Mouse (Mus musculus): ENCODE measurements around the gene Lman2. TPM values are rescaled to one million over a fixed set of nuclear protein-coding genes. Genes with fewer than 3 reads are reported as not detected.

Lman2 gene
- polyA plus RNA-seq (2011; ENCODE audit: insufficient read length, low read depth, missing spikeins): 66.9 and 70.7 TPM in 2 replicates

DNA sequence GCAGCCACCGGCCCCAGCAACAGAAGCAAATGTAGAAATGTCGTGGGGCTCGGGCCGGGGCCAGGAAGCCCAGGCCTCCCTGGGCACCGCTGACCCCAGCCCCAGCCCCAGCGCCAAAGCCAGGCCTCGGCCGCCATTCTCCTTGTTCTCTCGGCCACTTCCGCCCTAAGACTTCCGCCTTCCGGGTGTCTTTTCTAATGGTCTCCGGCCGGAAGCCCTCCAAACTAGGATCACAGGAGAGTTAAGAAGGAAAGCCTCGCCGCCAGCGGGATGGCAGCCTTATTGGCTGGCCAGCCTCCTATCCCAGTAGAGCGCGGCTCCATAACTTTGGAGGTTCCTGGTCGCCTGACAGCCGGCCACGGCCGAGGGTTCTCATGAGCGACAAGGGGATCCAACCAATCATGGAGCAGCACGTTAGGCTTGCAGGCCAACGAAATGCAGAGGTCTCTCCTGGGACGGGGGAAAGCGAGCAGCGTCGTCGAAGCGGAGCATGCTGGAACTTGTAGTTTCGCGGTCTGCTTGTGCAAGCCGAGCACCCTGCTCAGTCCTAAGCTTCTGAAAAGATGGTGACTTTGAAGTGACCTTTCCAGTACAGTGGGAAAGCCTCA is at the start of gene Lman2:
TSS of gene Lman2 (minus strand) at position 331 of the 608 bp plus-strand sequence.
- peaks cover 9% of the 10 kb centered on the region for H3K4me1 ChIP-seq (ENCODE audit: control insufficient read depth, insufficient read depth, low read length)
- peak within 1 kb of the TSS; percentile 65 for H3K27ac ChIP-seq (ENCODE audit: insufficient read depth, low read length)
- no peak for TF ChIP-seq CTCF (IDR thresholded peaks at IDR 0.05; ENCODE audit: borderline replicate concordance, insufficient read depth, low read length)
- peak; percentile 60 for TF ChIP-seq POLR2A (IDR thresholded peaks at IDR 0.05; ENCODE audit: low read depth, low read length)
- H3K4me3 ChIP-seq (ENCODE audit: insufficient read depth, low read length): peak within 1 kb of the TSS; percentile 99

DNA sequence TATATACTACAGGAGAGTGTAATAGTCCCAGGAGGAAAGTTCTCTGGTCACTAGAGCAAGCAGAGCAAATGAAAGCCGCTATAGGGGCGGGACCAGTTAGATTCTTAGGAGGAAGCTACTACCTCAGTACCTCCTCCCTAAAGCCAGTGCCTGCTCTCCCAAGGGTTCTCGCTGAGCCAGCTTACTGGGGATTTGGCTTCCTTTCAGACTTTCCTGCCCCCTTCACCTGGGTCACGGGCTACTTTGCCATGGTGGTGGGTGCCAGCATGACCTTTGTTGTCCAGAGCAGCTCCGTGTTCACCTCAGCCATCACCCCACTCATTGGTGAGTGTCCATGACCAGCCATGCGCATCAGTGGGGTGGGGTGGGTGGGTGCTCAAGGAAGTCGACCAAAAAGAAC is 49.2 kb upstream of the Lman2 start:
- Histone ChIP-seq H3K27ac (ENCODE audit: insufficient read depth, low read length) (no peak overlapping the region), H3K4me1 (ENCODE audit: control insufficient read depth, insufficient read depth, low read length) (no peaks in the 10 kb centered on the region), H3K4me3 (ENCODE audit: insufficient read depth, low read length) (no peak overlapping the region)
- no peak for TF ChIP-seq CTCF (IDR thresholded peaks at IDR 0.05; ENCODE audit: borderline replicate concordance, insufficient read depth, low read length)
- no peak for TF ChIP-seq POLR2A (IDR thresholded peaks at IDR 0.05; ENCODE audit: low read depth, low read length)

GRCm38 (mm10) chr13:55408546-55409120 is 46.0 kb upstream of the Lman2 start:
- no peak overlapping the region for H3K27ac ChIP-seq (ENCODE audit: insufficient read depth, low read length)
- TF ChIP-seq CTCF (IDR thresholded peaks at IDR 0.05; ENCODE audit: borderline replicate concordance, insufficient read depth, low read length) (no peak), POLR2A (IDR thresholded peaks at IDR 0.05; ENCODE audit: low read depth, low read length) (no peak)
- H3K4me1 ChIP-seq (ENCODE audit: control insufficient read depth, insufficient read depth, low read length): no peaks in the 10 kb centered on the region
- H3K4me3 ChIP-seq (ENCODE audit: insufficient read depth, low read length): no peak overlapping the region

DNA sequence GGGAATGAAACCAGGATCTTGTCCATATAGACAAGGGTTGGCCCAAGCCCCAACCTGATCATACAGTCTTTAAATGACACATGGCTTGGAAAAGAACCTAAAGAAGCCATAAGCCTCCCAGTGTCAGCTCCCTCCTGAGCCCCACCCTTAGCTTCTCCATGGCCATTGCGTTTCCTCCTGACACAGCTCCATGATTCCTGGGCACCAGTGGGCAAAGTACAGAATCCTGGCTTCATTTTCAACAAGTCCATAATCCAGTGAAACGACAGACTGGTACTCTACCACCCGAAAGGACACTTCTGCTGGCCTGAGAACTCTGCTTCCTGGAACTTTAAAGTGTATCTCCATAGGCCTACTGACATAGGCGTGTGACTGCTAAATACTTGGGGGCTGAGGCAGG is 44.8 kb upstream of the Lman2 start:
- Histone ChIP-seq H3K4me1 (ENCODE audit: control insufficient read depth, insufficient read depth, low read length) (no peaks in the 10 kb centered on the region), H3K4me3 (ENCODE audit: insufficient read depth, low read length) (no peak overlapping the region), H3K27ac (ENCODE audit: insufficient read depth, low read length) (no peak overlapping the region)
- TF ChIP-seq POLR2A (IDR thresholded peaks at IDR 0.05; ENCODE audit: low read depth, low read length) (no peak), CTCF (IDR thresholded peaks at IDR 0.05; ENCODE audit: borderline replicate concordance, insufficient read depth, low read length) (no peak)

DNA sequence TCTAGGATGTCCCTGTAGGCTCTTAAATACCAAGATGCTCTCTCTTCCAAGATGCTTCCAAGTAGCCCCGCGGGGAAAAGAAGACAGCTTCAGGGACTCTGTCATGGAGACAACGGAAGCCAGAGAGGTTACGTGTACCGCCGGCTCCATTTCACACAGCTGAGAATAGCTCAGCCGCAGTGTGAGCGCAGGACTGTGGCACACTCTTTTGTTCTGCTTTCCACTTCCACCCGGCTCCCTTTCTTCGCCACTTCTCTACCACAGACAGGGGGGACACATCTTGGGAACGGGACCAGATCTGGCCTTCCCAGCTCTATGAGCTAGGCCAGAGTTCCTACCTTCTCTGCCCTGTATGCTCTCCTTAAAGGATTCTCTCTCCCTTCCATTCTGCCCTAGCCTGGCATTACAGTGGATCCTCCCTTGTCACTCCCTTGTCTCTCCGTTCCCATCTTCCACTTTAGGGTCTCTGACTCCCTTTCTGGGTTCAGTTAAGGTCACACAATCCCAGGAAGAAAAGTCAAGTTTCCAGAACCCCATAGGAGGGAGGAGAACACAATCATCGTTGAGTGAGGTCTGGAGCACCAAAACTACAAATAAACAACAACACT is 43.3 kb upstream of the Lman2 start:
- no peak for TF ChIP-seq CTCF (IDR thresholded peaks at IDR 0.05; ENCODE audit: borderline replicate concordance, insufficient read depth, low read length)
- no peak for TF ChIP-seq POLR2A (IDR thresholded peaks at IDR 0.05; ENCODE audit: low read depth, low read length)
- no peaks in the 10 kb centered on the region for H3K4me1 ChIP-seq (ENCODE audit: control insufficient read depth, insufficient read depth, low read length)
- no peak overlapping the region for H3K4me3 ChIP-seq (ENCODE audit: insufficient read depth, low read length)
- H3K27ac ChIP-seq (ENCODE audit: insufficient read depth, low read length): no peak overlapping the region

DNA sequence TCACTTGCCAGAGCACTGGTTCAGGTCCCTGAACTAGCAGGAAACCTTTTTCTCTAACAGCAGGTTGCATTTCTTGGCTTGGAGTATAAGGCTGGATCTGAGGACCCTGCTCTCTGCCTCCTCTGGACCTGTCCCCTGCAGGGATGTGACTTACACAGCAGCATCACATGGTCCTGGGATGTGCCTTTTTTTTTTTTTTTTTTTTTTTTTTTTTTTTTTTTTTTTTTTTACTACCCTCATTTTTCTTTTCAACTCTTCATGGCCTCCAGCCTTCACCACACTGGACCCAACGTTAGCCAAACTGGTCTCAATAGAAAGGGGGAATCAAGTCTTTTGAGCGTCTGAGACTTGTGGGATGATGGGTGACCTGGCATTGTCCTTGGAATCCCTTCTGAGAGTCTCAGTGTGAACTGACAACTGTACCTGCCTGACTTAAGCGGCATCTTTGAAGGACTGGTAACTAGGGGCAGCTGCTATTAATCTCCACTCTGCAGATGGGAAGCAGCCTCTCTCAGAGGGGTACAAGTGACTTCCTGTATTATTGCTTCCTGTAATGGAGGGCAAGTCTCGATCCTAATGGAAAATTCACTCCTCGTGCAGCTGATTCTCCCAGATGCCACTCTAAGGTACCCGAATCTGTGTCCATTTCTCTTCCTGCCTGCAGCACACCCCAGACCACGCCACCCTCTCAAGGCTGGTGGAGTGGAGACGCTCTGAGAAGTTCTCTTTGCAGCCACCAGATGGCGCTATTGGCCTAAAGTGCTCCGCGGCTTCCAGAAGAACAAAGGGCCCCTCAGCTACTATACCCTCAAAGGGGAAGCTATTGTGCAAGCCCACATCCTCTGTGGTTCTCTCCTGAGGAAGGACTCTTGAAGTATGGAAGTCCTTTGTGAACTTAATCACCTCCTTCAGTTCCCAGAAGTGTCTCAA is 42.5 kb upstream of the Lman2 start:
- Histone ChIP-seq H3K27ac (ENCODE audit: insufficient read depth, low read length) (no peak overlapping the region), H3K4me3 (ENCODE audit: insufficient read depth, low read length) (no peak overlapping the region), H3K4me1 (ENCODE audit: control insufficient read depth, insufficient read depth, low read length) (no peaks in the 10 kb centered on the region)
- peak; percentile 65 for TF ChIP-seq CTCF (IDR thresholded peaks at IDR 0.05; ENCODE audit: borderline replicate concordance, insufficient read depth, low read length)
- TF ChIP-seq POLR2A (IDR thresholded peaks at IDR 0.05; ENCODE audit: low read depth, low read length): no peak

DNA sequence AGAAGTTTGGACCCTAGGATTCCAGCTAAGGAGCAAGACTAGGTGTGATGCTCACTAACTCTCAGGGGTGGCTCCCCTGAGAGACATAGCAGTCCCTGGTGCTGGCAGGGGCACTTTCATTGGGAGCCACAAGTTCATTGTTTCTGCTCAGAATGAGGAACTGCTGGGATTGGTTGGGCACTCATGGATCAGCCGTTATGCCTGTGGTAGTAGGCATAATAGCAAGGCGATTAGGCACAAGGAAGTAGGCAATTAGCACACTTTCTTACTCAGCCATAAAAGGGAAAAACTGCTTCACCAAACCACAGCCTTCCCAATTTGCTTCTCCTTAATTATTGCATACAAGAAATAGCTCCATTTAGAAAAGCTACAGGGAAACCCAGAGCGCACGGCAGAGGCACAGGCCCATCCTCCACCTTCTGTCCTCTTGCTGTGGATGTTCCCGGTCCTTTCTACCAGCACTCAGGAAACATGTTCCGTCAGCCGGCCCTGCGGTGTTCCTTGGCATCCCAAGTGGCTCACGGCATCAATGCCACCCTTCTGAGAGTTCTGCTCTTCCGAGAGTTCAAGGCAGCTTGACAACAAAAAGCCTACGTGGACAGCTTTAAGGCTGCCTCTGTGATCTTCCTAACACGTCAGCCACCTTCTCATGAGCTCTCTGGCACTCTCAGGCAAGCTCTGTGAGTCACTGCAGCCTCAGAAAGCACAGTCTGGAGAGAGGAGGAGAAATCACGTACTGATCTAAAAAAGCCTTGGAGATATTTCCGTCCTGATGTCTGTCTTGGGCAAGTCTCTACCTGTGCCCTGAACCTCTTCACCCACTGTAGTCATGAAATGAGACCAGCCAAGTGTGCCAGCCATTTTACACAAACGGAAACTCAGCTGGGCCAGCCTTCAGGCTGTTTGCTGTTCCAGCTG is 41.6 kb upstream of the Lman2 start:
- TF ChIP-seq CTCF (IDR thresholded peaks at IDR 0.05; ENCODE audit: borderline replicate concordance, insufficient read depth, low read length) (no peak), POLR2A (IDR thresholded peaks at IDR 0.05; ENCODE audit: low read depth, low read length) (no peak)
- H3K4me3 ChIP-seq (ENCODE audit: insufficient read depth, low read length): no peak overlapping the region
- no peak overlapping the region for H3K27ac ChIP-seq (ENCODE audit: insufficient read depth, low read length)
- H3K4me1 ChIP-seq (ENCODE audit: control insufficient read depth, insufficient read depth, low read length): no peaks in the 10 kb centered on the region

- no peaks in the 10 kb centered on the region for H3K4me1 ChIP-seq (ENCODE audit: control insufficient read depth, insufficient read depth, low read length)
- no peak overlapping the region for H3K4me3 ChIP-seq (ENCODE audit: insufficient read depth, low read length)
- TF ChIP-seq CTCF (IDR thresholded peaks at IDR 0.05; ENCODE audit: borderline replicate concordance, insufficient read depth, low read length) (no peak), POLR2A (IDR thresholded peaks at IDR 0.05; ENCODE audit: low read depth, low read length) (no peak)
- no peak overlapping the region for H3K27ac ChIP-seq (ENCODE audit: insufficient read depth, low read length)
Measured at GRCm38 (mm10) chr13:55403266-55403665, 40.7 kb upstream of the Lman2 start.

DNA sequence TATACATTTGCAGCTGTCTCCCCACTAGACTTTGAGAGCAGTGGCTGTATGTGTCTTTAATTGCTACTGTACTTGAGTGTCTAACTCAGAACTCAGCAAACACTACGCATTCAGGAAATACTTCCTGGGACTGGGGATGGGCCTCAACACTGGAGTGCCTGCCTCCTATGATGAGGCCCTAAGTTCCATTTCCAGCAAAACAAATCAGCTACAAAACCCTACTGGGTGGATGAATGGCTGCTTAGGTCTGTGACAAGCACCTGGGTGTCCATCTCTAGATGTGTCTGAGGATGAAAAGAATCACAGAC is 37.4 kb upstream of the Lman2 start:
- Histone ChIP-seq H3K4me1 (ENCODE audit: control insufficient read depth, insufficient read depth, low read length) (no peaks in the 10 kb centered on the region), H3K27ac (ENCODE audit: insufficient read depth, low read length) (no peak overlapping the region), H3K4me3 (ENCODE audit: insufficient read depth, low read length) (no peak overlapping the region)
- no peak for TF ChIP-seq CTCF (IDR thresholded peaks at IDR 0.05; ENCODE audit: borderline replicate concordance, insufficient read depth, low read length)
- no peak for TF ChIP-seq POLR2A (IDR thresholded peaks at IDR 0.05; ENCODE audit: low read depth, low read length)

Data from embryonic fibroblast, embryonic 13.5 days (primary cell).